Comparison of ENCODE assay signal across 10 mouse cellular contexts in the genomic region with DNA sequence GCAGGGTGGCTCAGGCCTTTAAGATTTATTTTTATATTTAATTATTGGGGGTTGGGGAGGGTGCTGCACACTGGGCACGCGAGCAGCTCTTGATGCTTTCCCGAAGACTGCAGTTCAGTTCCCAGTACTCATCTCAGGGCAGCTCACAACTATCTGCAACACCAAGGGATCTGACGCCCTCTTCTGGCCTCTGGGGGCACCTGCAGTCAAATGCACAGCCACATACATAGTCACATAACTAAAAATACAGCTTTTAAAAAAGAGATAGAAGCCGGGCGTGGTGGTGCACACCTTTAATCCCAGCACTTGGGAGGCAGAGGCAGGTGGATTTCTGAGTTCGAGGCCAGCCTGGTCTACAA. TPM values are rescaled to one million over a fixed set of nuclear protein-coding genes. Genes with fewer than 3 reads are reported as not detected.
DNase-seq lines count a peak whose midpoint lies in the region; ATAC-seq and TF ChIP-seq lines count a peak whose summit lies in the region.
"Had no signal": no experiment of that assay in that cellular context is flagged by ENCODE, and none has a peak within 500 bp of the region (broad histone marks: within the 10 kb centered on the region; RNA-seq: fewer than 3 reads in every experiment).

No protein-coding gene starts in this region.

- H3K27me3 ChIP-seq in heart, postnatal 0 days (ENCODE audit: control insufficient read depth, insufficient read depth, low read length) = no peaks in the 10 kb centered on the region
- H3K27me3 ChIP-seq in embryonic facial prominence, embryonic 14.5 days (replicated peaks; ENCODE audit: control insufficient read depth, insufficient read depth, low read length) = no peaks in the 10 kb centered on the region; the same call in 1 of the 2 replicates
- peaks cover 6% of the 10 kb centered on the region; the same call in 1 of the 2 replicates for H3K27me3 ChIP-seq in midbrain, embryonic 11.5 days (ENCODE audit: control insufficient read depth, insufficient read depth, low read length)

- peak overlapping the region; percentile 79; the same call in 1 of the 2 replicates for H3K27ac ChIP-seq in heart, postnatal 0 days (ENCODE audit: low read depth)
- H3K27ac ChIP-seq in ES-E14 (ENCODE audit: insufficient read depth, low read depth, low read length, poor library complexity, severe bottlenecking) = no peak overlapping the region; the same call in 1 of the 2 replicates
- peak overlapping the region; percentile 87 for H3K27ac ChIP-seq in embryonic facial prominence, embryonic 14.5 days (replicated peaks; ENCODE audit: low read depth, low read length)
- peak overlapping the region; percentile 86 for H3K27ac ChIP-seq in midbrain, embryonic 11.5 days (ENCODE audit: low read depth, low read length)

- H3K36me3 ChIP-seq in heart, postnatal 0 days (replicated peaks; ENCODE audit: control insufficient read depth, insufficient read depth, low read length) = no peaks in the 10 kb centered on the region
- no peaks in the 10 kb centered on the region for H3K36me3 ChIP-seq in ES-E14 (ENCODE audit: control insufficient read depth, insufficient read depth, low read length, poor library complexity, severe bottlenecking)
- no peaks in the 10 kb centered on the region for H3K36me3 ChIP-seq in embryonic facial prominence, embryonic 14.5 days (ENCODE audit: control insufficient read depth, insufficient read depth, low read length)
- H3K36me3 ChIP-seq in midbrain, embryonic 11.5 days (ENCODE audit: control insufficient read depth, insufficient read depth, low read length) = no peaks in the 10 kb centered on the region
- H3K36me3 ChIP-seq: G1E had no signal

- in situ Hi-C loops in ES-E14 (cut with MboI; ENCODE audit: low sequenced_read_pairs in 2 of 2, unreplicated experiment in 2 of 2) = no loop called here

- peaks cover 30% of the 10 kb centered on the region for H3K4me1 ChIP-seq in heart, postnatal 0 days (ENCODE audit: control insufficient read depth, insufficient read depth)
- H3K4me1 ChIP-seq in ES-E14 (ENCODE audit: control insufficient read depth in 2 of 2, insufficient read depth in 2 of 2, low read length in 2 of 2, poor library complexity in 1 of 2) = peaks cover 12 to 16% of the 10 kb centered on the region in 2 experiments; a peak in 3 of 4 replicates
- peaks cover 30% of the 10 kb centered on the region for H3K4me1 ChIP-seq in embryonic facial prominence, embryonic 14.5 days (ENCODE audit: control insufficient read depth, insufficient read depth, low read length)
- peaks cover 54% of the 10 kb centered on the region for H3K4me1 ChIP-seq in midbrain, embryonic 11.5 days (ENCODE audit: control insufficient read depth, insufficient read depth, low read length)

- 94% methylated on average over 7 of the region's 7 CpGs for WGBS in heart, postnatal 0 days
- 85% methylated on average over 7 of the region's 7 CpGs for WGBS in embryonic facial prominence, embryonic 14.5 days
- WGBS in midbrain, embryonic 11.5 days = 78% methylated on average over 7 of the region's 7 CpGs

- no peak for DNase-seq in heart, postnatal 0 days (ENCODE audit: low spot score)
- DNase-seq in heart, adult 9 months (ENCODE audit: low spot score in 2 of 2) = no peak
- no peak for DNase-seq in ES-E14 (ENCODE audit: low read depth, low spot score)
- no peak for DNase-seq in embryonic facial prominence, embryonic 14.5 days (ENCODE audit: low spot score)
- no peak for DNase-seq in midbrain, embryonic 11.5 days (ENCODE audit: low spot score, missing footprints)
- DNase-seq in adrenal gland, postnatal 10 days = no peak
- DNase-seq in adrenal gland, postnatal 25 days = no peak
- no peak for DNase-seq in cerebellum, adult 11-12 months
- DNase-seq: thymus, postnatal 14 days had no signal

- no peak for TF ChIP-seq EP300 in heart, postnatal 0 days (IDR thresholded peaks at IDR 0.05; ENCODE audit: low read depth)

- H3K4me3 ChIP-seq in heart, postnatal 0 days (ENCODE audit: low read depth, low read length) = no peak overlapping the region
- no peak overlapping the region for H3K4me3 ChIP-seq in ES-E14 (ENCODE audit: insufficient read depth in 1 of 2, low read depth in 1 of 2, low read length in 2 of 2, poor library complexity in 1 of 2, severe bottlenecking in 1 of 2)
- H3K4me3 ChIP-seq in embryonic facial prominence, embryonic 14.5 days (ENCODE audit: low read depth, low read length) = no peak overlapping the region
- H3K4me3 ChIP-seq in midbrain, embryonic 11.5 days (ENCODE audit: low read depth, low read length) = no peak overlapping the region

- no peak overlapping the region for H3K4me2 ChIP-seq in heart, postnatal 0 days (ENCODE audit: low read depth, low read length)
- no peak overlapping the region for H3K4me2 ChIP-seq in embryonic facial prominence, embryonic 14.5 days (ENCODE audit: low read depth, low read length)
- no peak overlapping the region for H3K4me2 ChIP-seq in midbrain, embryonic 11.5 days

- no peak overlapping the region for H3K9ac ChIP-seq in heart, postnatal 0 days (replicated peaks; ENCODE audit: low read depth, low read length)
- H3K9ac ChIP-seq in ES-E14 (ENCODE audit: insufficient read depth, low read depth, low read length, poor library complexity, severe bottlenecking) = no peak overlapping the region
- H3K9ac ChIP-seq in embryonic facial prominence, embryonic 14.5 days (ENCODE audit: low read depth, low read length) = no peak overlapping the region
- peak overlapping the region; percentile 52; the same call in 1 of the 2 replicates for H3K9ac ChIP-seq in midbrain, embryonic 11.5 days (ENCODE audit: low read length)

- H3K9me3 ChIP-seq in heart, postnatal 0 days (replicated peaks; ENCODE audit: control insufficient read depth, low read length) = no peaks in the 10 kb centered on the region
- no peaks in the 10 kb centered on the region for H3K9me3 ChIP-seq in ES-E14 (ENCODE audit: control insufficient read depth, insufficient read depth, low read depth, low read length)
- no peaks in the 10 kb centered on the region for H3K9me3 ChIP-seq in embryonic facial prominence, embryonic 14.5 days (ENCODE audit: control insufficient read depth, low read length)
- H3K9me3 ChIP-seq in midbrain, embryonic 11.5 days (ENCODE audit: control insufficient read depth, low read length) = no peaks in the 10 kb centered on the region

- no peak for TF ChIP-seq CTCF in heart, postnatal 0 days (IDR thresholded peaks at IDR 0.05; ENCODE audit: low read depth)

- no peak for ATAC-seq in heart, postnatal 0 days (ENCODE audit: insufficient read depth, low read depth)
- no peak for ATAC-seq in embryonic facial prominence, embryonic 14.5 days (ENCODE audit: low read depth)
- no peak for ATAC-seq in midbrain, embryonic 11.5 days (ENCODE audit: low FRiP score)

TF ChIP-seq in ES-E14, 5 proteins besides CTCF, POLR2A, EP300 and RAD21:
- TF ChIP-seq HCFC1 (IDR thresholded peaks at IDR 0.05; ENCODE audit: borderline replicate concordance, insufficient read depth, low read length) (no peak), ZC3H11A (IDR thresholded peaks at IDR 0.05; ENCODE audit: borderline replicate concordance, low read depth, low read length) (peak; percentile 53)

RNA-seq across cellular contexts. Expression of a gene that starts 52.5 kb away (rescaled TPM):
- total RNA-seq in heart, postnatal 0 days (2014; rRNA removed; ENCODE audit: low replicate concordance) = 14.2 and 21.0 TPM in 2 replicates
- polyA plus RNA-seq in heart, postnatal 0 days (2015; fragmentation: Nextera tagmentation; extraction: Ambion mirVana) = 3.3 and 4.1 TPM in 2 replicates
- total RNA-seq in ES-E14 (2012; rRNA removed) = 25.2 and 42.4 TPM in 2 replicates
- 21.0 and 22.7 TPM in 2 replicates for polyA plus RNA-seq in embryonic facial prominence, embryonic 14.5 days (2014; fragmentation: Nextera tagmentation; extraction: Ambion mirVana)
- polyA plus RNA-seq in midbrain, embryonic 11.5 days (2014; fragmentation: Nextera tagmentation; extraction: Ambion mirVana) = 24.6 and 27.5 TPM in 2 replicates
- total RNA-seq in adrenal gland, postnatal 10 days (2021) = 10 to 100 TPM; 24.8 to 25.6 TPM
- 25.1 and 33.4 TPM in 2 replicates for total RNA-seq in adrenal gland, postnatal 25 days (2021)
